Mouse (Mus musculus): Measurements from ENCODE around the gene Stxbp6. TPM values are rescaled to one million over a fixed set of nuclear protein-coding genes. Genes with fewer than 3 reads are reported as not detected.

The Stxbp6 gene
- polyA plus RNA-seq, 1 experiment, result 8.4 TPM

DNA sequence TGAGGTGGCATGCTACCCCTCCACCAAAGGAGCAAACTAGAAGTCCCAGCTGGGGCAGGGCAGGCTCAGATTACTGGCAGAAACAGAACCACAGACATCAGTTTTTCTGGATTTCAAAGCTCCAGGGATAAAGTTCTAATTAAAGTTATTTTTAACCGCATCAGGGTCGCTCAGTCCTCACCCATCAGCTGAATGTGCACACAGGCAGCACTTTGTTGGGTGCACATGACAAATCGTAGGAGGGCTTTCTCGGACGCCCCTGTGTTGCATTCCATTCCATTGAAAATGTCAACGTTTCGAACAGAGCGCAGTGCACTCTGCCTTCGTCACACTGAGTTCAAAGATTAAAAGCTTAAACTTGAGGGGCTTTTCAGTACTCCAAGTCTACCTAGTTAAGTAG lies 84.1 kb downstream of the Stxbp6 start:
- Histone ChIP-seq H3K27ac (ENCODE audit: insufficient read depth, low read length) (no peak overlapping the region), H3K36me3 (ENCODE audit: control insufficient read depth, insufficient read depth, low read length, poor library complexity, severe bottlenecking) (no peaks in the 10 kb centered on the region), H3K4me1 (ENCODE audit: control insufficient read depth, insufficient read depth, low read length) (no peaks in the 10 kb centered on the region), H3K9me3 (replicated peaks; ENCODE audit: control insufficient read depth, insufficient read depth, low read length, poor library complexity, severe bottlenecking) (no peaks in the 10 kb centered on the region), H3K4me3 (ENCODE audit: low read depth, low read length) (no peak overlapping the region), H3K27me3 (ENCODE audit: control insufficient read depth, insufficient read depth, low read length, poor library complexity, severe bottlenecking) (no peaks in the 10 kb centered on the region), H3K9ac (ENCODE audit: low read depth, poor library complexity, severe bottlenecking) (no peak overlapping the region)
- TF ChIP-seq EP300 (IDR thresholded peaks at IDR 0.05; ENCODE audit: insufficient read depth, low read depth, low read length) (no peak), POLR2A (IDR thresholded peaks at IDR 0.05; ENCODE audit: insufficient read depth, low read length) (no peak), CTCF (IDR thresholded peaks at IDR 0.05; ENCODE audit: low read depth, low read length) (no peak)

DNA sequence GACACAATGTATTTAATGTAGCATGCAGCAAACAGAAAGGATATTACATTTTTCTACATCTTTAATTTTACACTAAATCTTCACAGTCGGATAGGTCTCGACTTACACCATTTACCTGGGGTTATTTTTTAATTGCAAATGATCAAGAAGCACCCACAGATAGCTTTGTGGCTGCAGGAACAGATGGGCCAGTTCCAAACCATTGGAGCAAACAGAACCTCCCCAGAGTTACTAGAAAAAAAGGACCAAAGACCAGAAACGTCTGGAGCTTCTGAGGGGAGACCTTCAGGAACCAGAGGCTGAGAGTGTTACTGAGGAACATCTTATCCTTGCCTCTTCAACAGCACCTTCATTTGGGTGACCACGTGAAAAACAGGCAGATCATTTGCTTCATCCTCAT lies 85.5 kb downstream of the Stxbp6 start:
- TF ChIP-seq CTCF (IDR thresholded peaks at IDR 0.05; ENCODE audit: low read depth, low read length) (no peak), EP300 (IDR thresholded peaks at IDR 0.05; ENCODE audit: insufficient read depth, low read depth, low read length) (no peak), POLR2A (IDR thresholded peaks at IDR 0.05; ENCODE audit: insufficient read depth, low read length) (no peak)
- Histone ChIP-seq H3K4me1 (ENCODE audit: control insufficient read depth, insufficient read depth, low read length) (no peaks in the 10 kb centered on the region), H3K9ac (ENCODE audit: low read depth, poor library complexity, severe bottlenecking) (no peak overlapping the region), H3K27me3 (ENCODE audit: control insufficient read depth, insufficient read depth, low read length, poor library complexity, severe bottlenecking) (no peaks in the 10 kb centered on the region), H3K36me3 (ENCODE audit: control insufficient read depth, insufficient read depth, low read length, poor library complexity, severe bottlenecking) (no peaks in the 10 kb centered on the region), H3K9me3 (replicated peaks; ENCODE audit: control insufficient read depth, insufficient read depth, low read length, poor library complexity, severe bottlenecking) (no peaks in the 10 kb centered on the region), H3K4me3 (ENCODE audit: low read depth, low read length) (no peak overlapping the region), H3K27ac (ENCODE audit: insufficient read depth, low read length) (no peak overlapping the region)

DNA sequence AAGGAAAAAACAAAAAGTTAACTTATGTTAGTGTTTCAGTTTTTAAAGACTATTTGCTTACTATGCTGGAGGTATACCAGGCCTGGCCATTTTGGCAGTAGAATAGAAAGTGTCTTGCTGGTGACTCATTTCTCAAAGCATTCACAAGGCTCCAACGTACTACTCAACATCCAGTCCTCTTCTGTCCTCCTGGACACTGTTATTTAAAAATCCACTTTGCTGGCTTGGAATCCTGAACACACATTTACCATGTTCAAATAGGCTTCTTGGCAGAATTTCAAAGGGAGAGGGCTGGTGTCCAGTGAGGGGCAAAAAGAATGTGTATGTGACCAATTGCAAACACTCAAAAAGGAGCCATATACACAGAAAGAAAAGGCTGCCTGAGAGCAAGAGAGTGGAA lies 86.7 kb downstream of the Stxbp6 start:
- no peaks in the 10 kb centered on the region for H3K4me1 ChIP-seq (ENCODE audit: control insufficient read depth, insufficient read depth, low read length)
- no peaks in the 10 kb centered on the region for H3K36me3 ChIP-seq (ENCODE audit: control insufficient read depth, insufficient read depth, low read length, poor library complexity, severe bottlenecking)
- H3K4me3 ChIP-seq (ENCODE audit: low read depth, low read length), result no peak overlapping the region
- H3K27me3 ChIP-seq (ENCODE audit: control insufficient read depth, insufficient read depth, low read length, poor library complexity, severe bottlenecking), result no peaks in the 10 kb centered on the region; the same call in 1 of the 2 replicates
- no peaks in the 10 kb centered on the region for H3K9me3 ChIP-seq (replicated peaks; ENCODE audit: control insufficient read depth, insufficient read depth, low read length, poor library complexity, severe bottlenecking)
- no peak overlapping the region for H3K9ac ChIP-seq (ENCODE audit: low read depth, poor library complexity, severe bottlenecking)
- H3K27ac ChIP-seq (ENCODE audit: insufficient read depth, low read length), result no peak overlapping the region
- no peak for TF ChIP-seq CTCF (IDR thresholded peaks at IDR 0.05; ENCODE audit: low read depth, low read length)
- no peak for TF ChIP-seq POLR2A (IDR thresholded peaks at IDR 0.05; ENCODE audit: insufficient read depth, low read length)
- no peak for TF ChIP-seq EP300 (IDR thresholded peaks at IDR 0.05; ENCODE audit: insufficient read depth, low read depth, low read length)

DNA sequence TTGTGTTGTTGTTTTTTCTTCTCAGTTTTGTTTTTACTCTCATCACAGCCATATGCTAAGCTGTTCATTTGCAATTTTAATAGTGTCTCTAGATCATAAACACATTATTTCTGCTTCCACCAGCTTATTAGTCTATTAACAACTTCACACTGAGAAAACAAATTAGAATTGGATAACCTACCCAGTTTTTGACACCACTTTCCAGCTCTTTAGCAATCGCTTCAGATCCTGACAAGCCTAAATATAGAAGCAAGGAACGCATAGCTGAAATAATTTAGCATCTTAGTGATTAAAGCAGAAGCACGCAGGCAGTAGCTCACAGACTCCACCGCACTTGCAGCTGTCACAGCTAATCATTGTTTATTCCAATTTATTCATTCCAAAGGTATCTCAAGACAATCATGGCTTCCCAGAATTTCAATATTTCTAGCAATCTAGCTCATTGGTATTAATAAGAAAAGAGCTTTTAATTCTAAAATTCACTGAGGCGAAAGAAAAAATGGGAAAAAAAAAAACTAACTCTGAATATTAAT lies 95.1 kb downstream of the Stxbp6 start:
- no peaks in the 10 kb centered on the region for H3K36me3 ChIP-seq (ENCODE audit: control insufficient read depth, insufficient read depth, low read length, poor library complexity, severe bottlenecking)
- no peak overlapping the region for H3K4me3 ChIP-seq (ENCODE audit: low read depth, low read length)
- no peaks in the 10 kb centered on the region for H3K9me3 ChIP-seq (replicated peaks; ENCODE audit: control insufficient read depth, insufficient read depth, low read length, poor library complexity, severe bottlenecking)
- no peaks in the 10 kb centered on the region for H3K4me1 ChIP-seq (ENCODE audit: control insufficient read depth, insufficient read depth, low read length)
- no peak overlapping the region for H3K9ac ChIP-seq (ENCODE audit: low read depth, poor library complexity, severe bottlenecking)
- no peak overlapping the region for H3K27ac ChIP-seq (ENCODE audit: insufficient read depth, low read length)
- no peaks in the 10 kb centered on the region; the same call in 1 of the 2 replicates for H3K27me3 ChIP-seq (ENCODE audit: control insufficient read depth, insufficient read depth, low read length, poor library complexity, severe bottlenecking)
- TF ChIP-seq EP300 (IDR thresholded peaks at IDR 0.05; ENCODE audit: insufficient read depth, low read depth, low read length) (no peak), CTCF (IDR thresholded peaks at IDR 0.05; ENCODE audit: low read depth, low read length) (no peak), POLR2A (IDR thresholded peaks at IDR 0.05; ENCODE audit: insufficient read depth, low read length) (no peak)

DNA sequence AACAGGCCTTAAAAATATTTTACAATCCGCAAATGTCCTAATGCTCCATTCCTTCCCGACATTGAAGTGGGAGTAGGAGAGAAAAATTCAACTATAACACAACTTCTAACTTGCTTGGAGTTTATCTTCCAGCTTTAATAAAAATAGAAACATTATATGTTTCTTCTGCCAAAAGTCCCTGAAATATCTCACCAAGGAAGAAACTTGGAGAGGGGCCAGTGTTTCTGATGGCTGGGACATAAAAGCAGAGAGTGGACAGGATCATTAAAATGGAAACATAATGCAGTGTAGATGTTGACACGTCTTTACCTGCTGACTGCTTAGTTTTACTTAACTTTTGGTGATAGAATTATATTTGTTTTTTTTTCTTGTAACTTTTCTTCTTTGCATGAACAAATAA lies 99.2 kb downstream of the Stxbp6 start:
- H3K4me1 ChIP-seq (ENCODE audit: control insufficient read depth, insufficient read depth, low read length), result no peaks in the 10 kb centered on the region
- H3K9ac ChIP-seq (ENCODE audit: low read depth, poor library complexity, severe bottlenecking), result no peak overlapping the region
- no peak for TF ChIP-seq POLR2A (IDR thresholded peaks at IDR 0.05; ENCODE audit: insufficient read depth, low read length)
- no peak overlapping the region for H3K4me3 ChIP-seq (ENCODE audit: low read depth, low read length)
- no peak overlapping the region for H3K27ac ChIP-seq (ENCODE audit: insufficient read depth, low read length)
- no peaks in the 10 kb centered on the region for H3K9me3 ChIP-seq (replicated peaks; ENCODE audit: control insufficient read depth, insufficient read depth, low read length, poor library complexity, severe bottlenecking)
- no peaks in the 10 kb centered on the region for H3K36me3 ChIP-seq (ENCODE audit: control insufficient read depth, insufficient read depth, low read length, poor library complexity, severe bottlenecking)
- no peaks in the 10 kb centered on the region for H3K27me3 ChIP-seq (ENCODE audit: control insufficient read depth, insufficient read depth, low read length, poor library complexity, severe bottlenecking)

DNA sequence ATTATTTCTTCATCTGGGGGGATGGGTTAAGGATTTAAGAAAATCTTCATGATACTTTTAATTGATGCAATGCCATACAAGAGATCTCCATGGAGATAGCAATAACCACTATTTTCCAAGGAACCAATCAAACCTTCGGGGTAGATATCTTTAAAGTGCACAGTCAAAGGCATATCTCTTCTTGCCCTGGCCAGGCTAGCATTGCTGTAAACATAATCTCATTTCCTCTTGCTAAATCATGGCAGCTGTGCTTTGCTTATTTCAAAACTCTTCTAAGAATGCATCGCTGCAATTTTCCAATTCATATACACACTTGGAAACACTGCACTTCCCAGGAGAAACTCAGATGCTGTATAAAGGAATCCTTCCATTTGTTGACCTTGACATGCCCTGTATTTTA lies 103.0 kb downstream of the Stxbp6 start:
- H3K27me3 ChIP-seq (ENCODE audit: control insufficient read depth, insufficient read depth, low read length, poor library complexity, severe bottlenecking), result no peaks in the 10 kb centered on the region; the same call in 1 of the 2 replicates
- H3K9ac ChIP-seq (ENCODE audit: low read depth, poor library complexity, severe bottlenecking), result no peak overlapping the region
- no peak overlapping the region for H3K27ac ChIP-seq (ENCODE audit: insufficient read depth, low read length)
- no peak overlapping the region for H3K4me3 ChIP-seq (ENCODE audit: low read depth, low read length)
- H3K4me1 ChIP-seq (ENCODE audit: control insufficient read depth, insufficient read depth, low read length), result no peaks in the 10 kb centered on the region
- no peaks in the 10 kb centered on the region for H3K36me3 ChIP-seq (ENCODE audit: control insufficient read depth, insufficient read depth, low read length, poor library complexity, severe bottlenecking)
- TF ChIP-seq EP300 (IDR thresholded peaks at IDR 0.05; ENCODE audit: insufficient read depth, low read depth, low read length) (no peak), POLR2A (IDR thresholded peaks at IDR 0.05; ENCODE audit: insufficient read depth, low read length) (no peak), CTCF (IDR thresholded peaks at IDR 0.05; ENCODE audit: low read depth, low read length) (no peak)
- no peaks in the 10 kb centered on the region for H3K9me3 ChIP-seq (replicated peaks; ENCODE audit: control insufficient read depth, insufficient read depth, low read length, poor library complexity, severe bottlenecking)
